Mouse (Mus musculus) liver, embryonic 16.5 days (tissue): ENCODE results near the gene 9230102O04Rik. TPM values are rescaled to one million over a fixed set of nuclear protein-coding genes. Genes with fewer than 3 reads are reported as not detected.

Source experiments
- ATAC-seq: fragments of 200-750 bp; cut with Nextera tagmentation; 2 replicates; pipeline ENCODE4 v1.8.0; 2017; ENCODE audit warnings: low read depth, mild to moderate bottlenecking, moderate number of reproducible peaks, moderate library complexity
- H3K27ac ChIP-seq: fragments of 300-500 bp; sonication (generic); 2 replicates; pipeline ENCODE4 v1.5.1; 2014; ENCODE audit warnings: mild to moderate bottlenecking, low read length
- H3K27me3 ChIP-seq: fragments of 300-500 bp; sonication (generic); 2 replicates; pipeline ENCODE4 v1.6.1; 2014; ENCODE audit warnings: low read depth, low read length, mixed read lengths; ENCODE audit not compliant: control insufficient read depth, insufficient read depth
- H3K36me3 ChIP-seq: fragments of 300-500 bp; sonication (generic); 2 replicates; pipeline ENCODE4 v1.6.1; 2014; ENCODE audit warnings: mild to moderate bottlenecking; ENCODE audit not compliant: control insufficient read depth, insufficient read depth
- H3K4me1 ChIP-seq: fragments of 300-500 bp; sonication (generic); 2 replicates; pipeline ENCODE4 v1.6.1; 2014; ENCODE audit warnings: low read depth, low read length, mixed read lengths; ENCODE audit not compliant: control insufficient read depth
- H3K4me2 ChIP-seq: fragments of 300-500 bp; sonication (generic); 2 replicates; pipeline ENCODE4 v1.6.1; 2014; ENCODE audit warnings: low read depth, low read length, mixed read lengths
- H3K4me3 ChIP-seq: fragments of 300-500 bp; sonication (generic); 2 replicates; pipeline ENCODE4 v1.5.1; 2014; ENCODE audit warnings: low read depth, mild to moderate bottlenecking, low read length
- H3K9ac ChIP-seq: fragments of 300-500 bp; sonication (generic); 2 replicates; pipeline ENCODE4 v1.6.1; 2014; ENCODE audit warnings: low read depth, low read length
- H3K9me3 ChIP-seq: fragments of 300-500 bp; sonication (generic); replicated peaks from 2 replicates; pipeline ENCODE4 v1.6.1; 2016; ENCODE audit warnings: low read length; ENCODE audit not compliant: control insufficient read depth
- WGBS: fragments of 180-500 bp; shearing (Covaris S2); extraction: QIAGEN DNeasy Blood & Tissue Kit; methylation state at CpG from one replicate; pipeline ENCODE4 v1.1.7; 2014; ENCODE audit not compliant: insufficient replicate concordance; 5-methylcytosine and 5-hydroxymethylcytosine counted together
- polyA plus RNA-seq: library from polyadenylated mRNA; unstranded; fragments of >200 nt; fragmentation: Nextera tagmentation; extraction: Ambion mirVana; gene quantifications from 2 replicates; pipeline ENCODE4 v1.2.1, GENCODE M21; 2015

9230102O04Rik gene
- polyA plus RNA-seq, 1 experiment from 2014 or later = not detected

DNA sequence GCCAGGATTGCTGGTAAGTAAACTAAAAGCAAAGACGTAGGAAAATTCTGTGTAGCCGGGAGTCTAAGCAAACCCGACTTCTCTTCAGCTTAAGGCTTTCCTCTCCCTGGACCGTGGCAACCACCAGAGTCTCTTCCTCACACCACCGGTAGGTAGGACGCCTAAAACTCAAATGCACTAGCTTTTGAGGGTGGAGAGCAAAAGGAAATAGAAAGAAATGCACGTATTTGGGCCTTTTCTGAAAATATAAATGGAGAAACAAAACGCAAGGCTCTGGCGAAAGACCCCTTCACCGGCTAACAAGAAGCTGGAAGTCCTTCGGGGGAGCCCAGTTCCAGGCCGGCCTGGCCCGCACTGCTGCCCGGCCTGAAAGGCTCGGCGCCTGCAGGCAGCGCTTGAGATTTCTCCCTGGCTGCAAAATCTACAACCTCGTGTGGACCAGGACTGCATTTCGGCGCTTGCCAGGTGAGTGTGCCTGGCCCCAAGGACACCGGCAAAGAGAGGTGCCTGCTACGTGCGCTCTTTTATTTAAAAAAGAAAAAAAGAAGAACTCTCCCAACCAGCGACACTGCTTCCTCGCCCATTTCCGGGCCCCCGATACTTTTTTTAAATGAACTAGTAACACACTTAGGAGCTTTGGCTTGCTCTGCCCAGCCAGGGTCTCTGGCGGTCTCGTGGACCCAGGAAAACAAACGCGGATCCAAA is 12.6 kb downstream of the 9230102O04Rik start:
- H3K36me3 ChIP-seq = no peaks in the 10 kb centered on the region
- H3K4me3 ChIP-seq = peak overlapping the region; percentile 62
- H3K9me3 ChIP-seq = no peaks in the 10 kb centered on the region
- no peak overlapping the region for H3K27ac ChIP-seq
- no peak for ATAC-seq
- 4% methylated on average over 31 of the region's 31 CpGs for WGBS
- H3K9ac ChIP-seq = peak overlapping the region; percentile 9; the same call in 1 of the 2 replicates
- no peaks in the 10 kb centered on the region; the same call in none of the 2 replicates for H3K4me1 ChIP-seq
- H3K27me3 ChIP-seq = peaks cover 88% of the 10 kb centered on the region
- H3K4me2 ChIP-seq = peak overlapping the region; percentile 81

DNA sequence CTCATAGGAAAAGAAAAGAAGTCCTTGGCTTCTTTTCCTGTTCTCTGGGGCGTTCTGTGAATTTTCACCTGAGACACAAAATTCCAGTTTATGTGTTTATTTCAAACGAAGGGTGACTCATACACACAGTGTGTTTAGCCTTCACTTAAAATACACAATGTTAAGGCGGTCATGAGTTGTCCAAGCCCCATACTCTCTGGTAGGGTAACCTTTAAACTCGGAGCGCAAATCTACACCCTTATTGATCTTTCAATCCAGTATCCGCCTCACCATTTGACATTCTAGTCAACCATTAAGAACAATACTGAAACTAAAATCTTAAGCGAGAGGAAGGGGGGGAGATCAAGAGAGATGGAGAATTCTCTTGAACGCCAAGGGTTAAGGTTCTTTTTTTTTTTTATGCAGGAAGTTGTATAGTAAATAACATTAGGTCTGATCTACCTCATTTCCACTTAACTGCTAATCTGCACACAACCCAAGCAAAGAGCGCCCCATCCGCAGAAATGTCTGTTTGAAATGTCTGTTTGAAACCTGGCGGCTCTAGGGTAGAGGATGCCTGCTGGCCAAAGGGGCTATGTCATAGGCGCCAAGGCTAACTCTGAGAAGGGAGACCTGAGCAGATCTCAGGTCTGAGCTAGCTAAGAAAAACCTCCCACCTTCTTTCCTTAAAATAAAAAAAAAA is 13.5 kb downstream of the 9230102O04Rik start:
- H3K27me3 ChIP-seq = peaks cover 79% of the 10 kb centered on the region
- ATAC-seq = no peak
- 42% methylated on average over 12 of the region's 12 CpGs for WGBS
- H3K36me3 ChIP-seq = no peaks in the 10 kb centered on the region
- H3K9ac ChIP-seq = no peak overlapping the region
- H3K4me3 ChIP-seq = no peak overlapping the region
- no peaks in the 10 kb centered on the region; the same call in none of the 2 replicates for H3K4me1 ChIP-seq
- no peaks in the 10 kb centered on the region for H3K9me3 ChIP-seq
- H3K4me2 ChIP-seq = peak overlapping the region; percentile 81
- H3K27ac ChIP-seq = no peak overlapping the region

DNA sequence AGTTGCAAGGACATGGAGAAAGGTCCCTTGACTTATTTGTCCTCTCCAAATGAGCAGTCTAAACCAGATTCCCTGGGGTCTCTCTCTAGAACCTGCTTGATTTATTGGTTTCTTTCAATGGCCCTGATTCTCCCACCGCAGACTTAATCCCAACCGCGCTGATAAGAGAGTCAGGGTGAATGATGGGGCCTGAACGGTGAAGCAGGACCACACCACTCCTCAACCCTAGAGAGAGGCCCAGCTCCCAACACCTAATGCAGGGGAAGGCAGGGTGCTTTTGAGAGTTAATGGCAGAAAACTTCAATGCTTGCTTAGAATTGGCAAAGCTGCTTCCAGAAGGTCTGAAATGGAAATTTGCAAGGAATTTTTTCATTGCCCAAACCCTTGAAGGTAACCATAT is 14.1 kb downstream of the 9230102O04Rik start:
- Histone ChIP-seq H3K27me3 (peaks cover 73% of the 10 kb centered on the region), H3K9ac (no peak overlapping the region), H3K4me3 (no peak overlapping the region), H3K9me3 (no peaks in the 10 kb centered on the region), H3K27ac (no peak overlapping the region), H3K36me3 (no peaks in the 10 kb centered on the region), H3K4me2 (no peak overlapping the region), H3K4me1 (no peaks in the 10 kb centered on the region; the same call in none of the 2 replicates)
- 39% methylated on average over 4 of the region's 4 CpGs for WGBS
- no peak for ATAC-seq

DNA sequence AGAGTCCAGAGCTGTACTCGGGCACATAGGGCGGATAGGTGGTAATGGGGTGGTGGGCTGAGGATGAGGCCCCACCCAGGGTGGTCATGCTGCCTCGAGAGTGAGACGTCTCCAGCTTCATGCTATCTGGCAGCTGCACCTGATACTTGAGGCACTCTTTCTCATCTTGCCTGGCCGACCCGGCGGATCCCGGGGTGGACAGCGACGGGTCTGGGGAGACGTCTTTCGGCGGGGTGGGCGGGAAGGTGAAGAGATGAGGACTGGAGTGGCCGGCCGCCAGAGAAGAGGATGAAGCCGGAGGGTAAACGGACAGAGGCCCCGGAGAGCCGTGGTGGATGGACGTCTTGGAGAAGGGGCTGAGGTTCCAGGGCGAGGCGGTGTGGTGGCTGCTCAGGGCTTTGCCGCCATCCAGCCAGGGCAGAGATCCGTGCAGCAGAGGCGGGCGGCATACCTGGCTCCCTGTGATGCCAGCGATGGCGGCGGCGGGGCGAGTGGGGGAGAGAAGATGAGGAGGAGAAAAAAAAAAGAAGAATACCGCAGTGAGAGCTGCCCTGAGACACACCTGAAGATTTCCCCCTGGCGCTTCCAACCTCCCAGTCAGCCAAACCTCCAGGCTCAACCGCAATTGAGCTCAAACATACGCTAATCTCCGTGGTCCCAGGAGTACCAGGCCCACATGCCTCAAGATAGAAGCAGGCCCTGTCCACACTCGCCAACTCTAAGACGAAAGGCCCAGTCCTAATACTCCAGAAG is 14.7 kb downstream of the 9230102O04Rik start:
- H3K9me3 ChIP-seq = no peaks in the 10 kb centered on the region
- no peaks in the 10 kb centered on the region for H3K36me3 ChIP-seq
- peaks cover 67% of the 10 kb centered on the region for H3K27me3 ChIP-seq
- WGBS = 52% methylated on average over 39 of the region's 39 CpGs
- H3K9ac ChIP-seq = no peak overlapping the region
- H3K27ac ChIP-seq = no peak overlapping the region
- no peak overlapping the region for H3K4me2 ChIP-seq
- H3K4me3 ChIP-seq = no peak overlapping the region
- no peaks in the 10 kb centered on the region; the same call in none of the 2 replicates for H3K4me1 ChIP-seq
- no peak for ATAC-seq

DNA sequence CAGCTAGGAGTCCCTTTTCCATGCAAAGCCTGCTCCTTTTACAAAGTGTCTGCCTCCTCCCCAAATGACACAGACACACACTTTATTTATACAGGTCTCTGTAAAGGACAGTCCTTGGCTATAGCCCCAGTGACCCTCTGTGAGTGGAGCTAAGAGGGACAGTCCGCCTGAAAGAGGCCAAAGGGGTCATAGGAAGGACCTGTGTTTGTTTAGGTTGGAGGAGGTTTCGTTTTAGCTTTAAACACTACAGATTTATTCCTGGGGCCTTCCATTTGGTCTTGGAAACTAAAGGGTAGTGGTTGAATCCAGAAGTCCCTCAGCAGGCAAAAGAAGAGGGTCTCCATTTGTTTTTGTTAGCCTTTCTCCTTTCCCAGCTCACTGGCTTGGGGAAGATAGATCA is 15.6 kb downstream of the 9230102O04Rik start:
- Histone ChIP-seq H3K9me3 (no peaks in the 10 kb centered on the region), H3K4me1 (no peaks in the 10 kb centered on the region; the same call in none of the 2 replicates), H3K27ac (no peak overlapping the region), H3K4me2 (no peak overlapping the region), H3K36me3 (no peaks in the 10 kb centered on the region), H3K4me3 (no peak overlapping the region), H3K27me3 (peaks cover 58% of the 10 kb centered on the region), H3K9ac (no peak overlapping the region)
- 48% methylated on average over 2 of the region's 2 CpGs for WGBS
- ATAC-seq = peak; percentile 46; the same call in 1 of the 2 replicates

DNA sequence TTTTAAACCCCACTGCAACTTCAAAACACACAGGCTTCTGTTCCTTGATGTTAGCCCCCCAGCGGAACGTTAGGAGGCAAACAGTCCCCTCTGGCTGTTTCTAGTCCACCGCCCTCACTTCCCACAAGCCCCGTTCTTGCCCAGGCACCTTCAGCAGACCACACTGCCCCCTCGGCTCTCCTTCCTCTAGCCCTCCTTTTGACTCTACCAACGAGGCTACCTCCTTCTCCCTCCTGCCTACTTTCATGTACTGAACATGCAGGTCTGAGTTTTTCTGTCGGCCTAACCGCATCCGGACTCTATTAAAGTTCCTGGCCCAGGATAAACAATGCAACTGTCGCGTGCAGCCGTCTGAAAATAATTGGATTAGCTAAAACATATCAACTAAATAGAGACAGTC is 16.7 kb downstream of the 9230102O04Rik start:
- H3K27ac ChIP-seq = no peak overlapping the region
- H3K9me3 ChIP-seq = no peaks in the 10 kb centered on the region
- H3K36me3 ChIP-seq = no peaks in the 10 kb centered on the region
- H3K4me2 ChIP-seq = no peak overlapping the region
- ATAC-seq = no peak
- H3K27me3 ChIP-seq = peaks cover 48% of the 10 kb centered on the region
- H3K9ac ChIP-seq = no peak overlapping the region
- 18% methylated on average over 12 of the region's 12 CpGs for WGBS
- H3K4me1 ChIP-seq = no peaks in the 10 kb centered on the region; the same call in none of the 2 replicates
- no peak overlapping the region for H3K4me3 ChIP-seq

DNA sequence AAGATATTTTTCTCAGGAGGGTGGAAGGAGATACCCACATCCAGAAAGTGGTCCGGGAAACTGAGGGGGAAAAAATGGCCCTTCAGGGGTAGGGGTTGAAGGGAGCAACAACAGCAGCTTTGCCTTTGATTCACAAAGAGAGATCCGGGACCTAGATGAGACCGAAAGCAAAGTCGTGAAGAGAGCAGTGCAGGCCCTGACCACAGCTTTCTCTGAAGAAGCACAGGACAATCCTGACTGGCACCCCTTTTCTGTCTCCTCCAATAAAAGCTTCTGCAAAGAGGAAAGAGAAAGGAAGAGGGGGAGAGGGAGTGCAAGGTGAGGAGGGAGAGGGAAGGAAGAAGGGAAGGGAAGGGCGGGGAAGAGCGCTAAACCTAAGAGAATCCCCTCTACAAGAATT is 17.5 kb downstream of the 9230102O04Rik start:
- ATAC-seq = no peak
- no peak overlapping the region for H3K4me2 ChIP-seq
- no peak overlapping the region for H3K4me3 ChIP-seq
- no peaks in the 10 kb centered on the region for H3K36me3 ChIP-seq
- WGBS = 24% methylated on average over 6 of the region's 6 CpGs
- peaks cover 39% of the 10 kb centered on the region for H3K27me3 ChIP-seq
- no peaks in the 10 kb centered on the region for H3K9me3 ChIP-seq
- H3K27ac ChIP-seq = no peak overlapping the region
- H3K9ac ChIP-seq = no peak overlapping the region
- no peaks in the 10 kb centered on the region; the same call in none of the 2 replicates for H3K4me1 ChIP-seq

DNA sequence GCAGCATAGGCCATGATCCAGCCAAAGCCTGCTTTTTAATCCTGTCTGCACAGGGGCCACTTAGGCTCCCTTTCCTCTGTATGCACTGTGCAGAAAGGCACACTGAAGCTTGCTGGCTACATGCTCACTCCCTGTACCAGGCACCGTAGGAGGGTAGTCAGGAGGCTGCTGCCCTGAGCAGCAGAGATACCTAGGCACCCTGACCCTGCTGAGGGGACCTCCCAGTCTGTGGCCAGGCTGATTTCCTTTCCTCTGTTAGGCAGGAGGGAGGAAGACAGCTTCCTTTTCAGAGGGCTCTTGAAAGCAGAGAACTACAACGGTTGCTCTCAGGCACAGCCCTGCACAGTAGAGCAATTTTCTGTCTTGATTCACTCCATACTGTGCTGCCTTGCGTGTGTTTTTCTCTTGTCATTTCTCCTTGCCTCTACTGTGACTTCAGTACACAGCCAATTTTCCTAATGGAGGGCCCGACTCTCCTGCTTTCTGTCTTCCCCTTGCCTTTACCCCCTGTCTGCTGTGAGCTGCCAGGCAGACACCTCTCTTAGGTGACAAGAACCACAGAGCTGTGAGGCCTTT is 18.1 kb downstream of the 9230102O04Rik start:
- H3K4me1 ChIP-seq = no peaks in the 10 kb centered on the region; the same call in none of the 2 replicates
- no peak overlapping the region for H3K4me3 ChIP-seq
- no peak overlapping the region for H3K4me2 ChIP-seq
- no peak overlapping the region for H3K27ac ChIP-seq
- no peak for ATAC-seq
- peaks cover 33% of the 10 kb centered on the region for H3K27me3 ChIP-seq
- H3K9me3 ChIP-seq = no peaks in the 10 kb centered on the region
- H3K36me3 ChIP-seq = no peaks in the 10 kb centered on the region
- WGBS = 10% methylated on average over 4 of the region's 4 CpGs
- no peak overlapping the region for H3K9ac ChIP-seq
